Mouse (Mus musculus) heart, postnatal 0 days (tissue): ENCODE measurements around the gene Foxo6. TPM values are rescaled to one million over a fixed set of nuclear protein-coding genes. Genes with fewer than 3 reads are reported as not detected.

ENCODE experiments used
- ATAC-seq: fragments of 200-750 bp; cut with Nextera tagmentation; 2 replicates; pipeline ENCODE4 v1.8.0; 2017; ENCODE audit warnings: low read depth, moderate number of reproducible peaks, moderate library complexity; ENCODE audit not compliant: insufficient read depth
- DNase-seq: peaks from one replicate; pipeline ENCODE4 v3.0.0-alpha.2; 2016; ENCODE audit warnings: low spot score
- H3K27ac ChIP-seq: fragments of 300-500 bp; sonication (generic); 2 replicates; pipeline ENCODE4 v1.5.1; 2014; ENCODE audit warnings: low read depth, mild to moderate bottlenecking
- H3K27me3 ChIP-seq: fragments of 300-500 bp; sonication (generic); 2 replicates; pipeline ENCODE4 v1.6.1; 2014; ENCODE audit warnings: low read length, mixed read lengths; ENCODE audit not compliant: control insufficient read depth, insufficient read depth
- H3K36me3 ChIP-seq: fragments of 300-500 bp; sonication (generic); replicated peaks from 2 replicates; pipeline ENCODE4 v1.6.1; 2014; ENCODE audit warnings: low read length, mixed read lengths; ENCODE audit not compliant: control insufficient read depth, insufficient read depth
- H3K4me1 ChIP-seq: fragments of 300-500 bp; sonication (generic); 2 replicates; pipeline ENCODE4 v1.6.1; 2014; ENCODE audit warnings: antibody characterized with exemption; ENCODE audit not compliant: control insufficient read depth, insufficient read depth
- H3K4me2 ChIP-seq: fragments of 300-500 bp; sonication (generic); 2 replicates; pipeline ENCODE4 v1.6.1; 2014; ENCODE audit warnings: low read depth, mild to moderate bottlenecking, low read length, moderate library complexity
- H3K4me3 ChIP-seq: fragments of 300-500 bp; sonication (generic); 2 replicates; pipeline ENCODE4 v1.5.1; 2014; ENCODE audit warnings: low read depth, low read length
- H3K9ac ChIP-seq: fragments of 300-500 bp; sonication (generic); replicated peaks from 2 replicates; pipeline ENCODE4 v1.6.1; 2014; ENCODE audit warnings: low read depth, low read length, mixed read lengths
- H3K9me3 ChIP-seq: fragments of 300-500 bp; sonication (generic); replicated peaks from 2 replicates; pipeline ENCODE4 v1.6.1; 2016; ENCODE audit warnings: low read length; ENCODE audit not compliant: control insufficient read depth
- CTCF ChIP-seq: IDR thresholded peaks from 2 replicates; pipeline ENCODE4 v1.5.1; 2016; ENCODE audit warnings: antibody characterized with exemption, control low read depth, low read depth
- EP300 ChIP-seq: IDR thresholded peaks from 2 replicates; pipeline ENCODE4 v1.6.1; 2016; ENCODE audit warnings: antibody characterized with exemption, low read depth
- WGBS: fragments of 180-500 bp; shearing (Covaris S2); extraction: QIAGEN DNeasy Blood & Tissue Kit; methylation state at CpG from one replicate; pipeline ENCODE4 v1.1.7; 2014; 5-methylcytosine and 5-hydroxymethylcytosine counted together
- polyA plus RNA-seq: library from polyadenylated mRNA; unstranded; fragments of >200 nt; fragmentation: Nextera tagmentation; extraction: Ambion mirVana; gene quantifications from 2 replicates; pipeline ENCODE4 v1.2.1, GENCODE M21; 2015
- total RNA-seq: library from RNA; depleted of rRNA; stranded (reverse); fragments of >200 nt; gene quantifications from 2 replicates; pipeline ENCODE4 v1.2.3, GENCODE M21; 2014; ENCODE audit warnings: low replicate concordance

Gene Foxo6
- total and polyA plus RNA-seq, 2 experiments from 2014 or later = 0.38 to 1.8 TPM

- H3K36me3 ChIP-seq = no peaks in the 10 kb centered on the region
- no peak overlapping the region for H3K27ac ChIP-seq
- peaks cover 8% of the 10 kb centered on the region for H3K4me1 ChIP-seq
- DNase-seq = no peak
- no peak overlapping the region for H3K9ac ChIP-seq
- ATAC-seq = no peak
- no peak for TF ChIP-seq EP300
- TF ChIP-seq CTCF = no peak
- 38% methylated on average over 24 of the region's 24 CpGs for WGBS
- H3K4me2 ChIP-seq = no peak overlapping the region
- no peaks in the 10 kb centered on the region for H3K9me3 ChIP-seq
- no peak overlapping the region for H3K4me3 ChIP-seq
- peaks cover 83% of the 10 kb centered on the region for H3K27me3 ChIP-seq
Observed at GRCm38 (mm10) chr4:120267136-120267535, 20.0 kb downstream of the Foxo6 start.

GRCm38 (mm10) chr4:120264105-120264504 is 23.0 kb downstream of the Foxo6 start:
- Histone ChIP-seq H3K4me3 (no peak overlapping the region), H3K4me1 (no peaks in the 10 kb centered on the region), H3K9ac (no peak overlapping the region), H3K4me2 (no peak overlapping the region), H3K9me3 (no peaks in the 10 kb centered on the region), H3K36me3 (no peaks in the 10 kb centered on the region), H3K27ac (no peak overlapping the region), H3K27me3 (peaks cover 88% of the 10 kb centered on the region)
- DNase-seq (no peak), ATAC-seq (no peak)
- TF ChIP-seq EP300 = no peak
- TF ChIP-seq CTCF = no peak
- 48% methylated on average over 3 of the region's 3 CpGs for WGBS

- Histone ChIP-seq H3K9ac (no peak overlapping the region), H3K27me3 (peaks cover 79% of the 10 kb centered on the region), H3K27ac (no peak overlapping the region), H3K36me3 (no peaks in the 10 kb centered on the region), H3K4me3 (no peak overlapping the region), H3K9me3 (no peaks in the 10 kb centered on the region), H3K4me2 (no peak overlapping the region), H3K4me1 (no peaks in the 10 kb centered on the region)
- no peak for ATAC-seq
- WGBS = 23% methylated on average over 2 of the region's 2 CpGs
- TF ChIP-seq CTCF = no peak
- TF ChIP-seq EP300 = no peak
- no peak for DNase-seq
Observed at GRCm38 (mm10) chr4:120262726-120263125, 24.4 kb downstream of the Foxo6 start.

GRCm38 (mm10) chr4:120262206-120262605 is 24.9 kb downstream of the Foxo6 start:
- TF ChIP-seq EP300 (no peak), CTCF (no peak)
- Histone ChIP-seq H3K27me3 (peaks cover 73% of the 10 kb centered on the region), H3K4me3 (no peak overlapping the region), H3K27ac (no peak overlapping the region), H3K36me3 (no peaks in the 10 kb centered on the region), H3K4me2 (no peak overlapping the region), H3K9me3 (no peaks in the 10 kb centered on the region), H3K9ac (no peak overlapping the region), H3K4me1 (no peaks in the 10 kb centered on the region)
- WGBS = 44% methylated on average over 10 of the region's 10 CpGs
- DNase-seq (no peak), ATAC-seq (no peak)

GRCm38 (mm10) chr4:120259356-120260181 is 27.6 kb downstream of the Foxo6 start:
- Histone ChIP-seq H3K36me3 (no peaks in the 10 kb centered on the region), H3K27ac (no peak overlapping the region), H3K4me1 (no peaks in the 10 kb centered on the region), H3K9ac (no peak overlapping the region), H3K27me3 (peaks cover 57% of the 10 kb centered on the region), H3K4me2 (no peak overlapping the region), H3K9me3 (no peaks in the 10 kb centered on the region), H3K4me3 (no peak overlapping the region)
- ATAC-seq (no peak), DNase-seq (no peak)
- WGBS = 58% methylated on average over 21 of the region's 21 CpGs
- TF ChIP-seq CTCF (no peak), EP300 (no peak)
